10 mouse cellular contexts compared by ENCODE assay signal in genomic region chr7:49158641-49159381, GRCm38 (mm10).
DNase-seq lines count a peak whose midpoint lies in the region; ATAC-seq lines count a peak whose summit lies in the region.
"Had no signal": no experiment of that assay in that cellular context is flagged by ENCODE, and none has a peak within 500 bp of the region (broad histone marks: within the 10 kb centered on the region; RNA-seq: fewer than 3 reads in every experiment).

No protein-coding gene starts in this region.

- no peak overlapping the region for H3K4me3 ChIP-seq in midbrain, embryonic 16.5 days (ENCODE audit: low read depth, low read length)
- H3K4me3 ChIP-seq in midbrain, embryonic 15.5 days: no peak overlapping the region
- no peak overlapping the region for H3K4me3 ChIP-seq in heart, embryonic 12.5 days
- no peak overlapping the region for H3K4me3 ChIP-seq in macrophage (ENCODE audit: inconsistent target)
- H3K4me3 ChIP-seq in kidney, embryonic 16.5 days (ENCODE audit: low read length): no peak overlapping the region
- H3K4me3 ChIP-seq: midbrain, embryonic 12.5 days had no signal

- no peaks in the 10 kb centered on the region for H3K36me3 ChIP-seq in midbrain, embryonic 16.5 days (ENCODE audit: control insufficient read depth, insufficient read depth, low read length)
- H3K36me3 ChIP-seq in midbrain, embryonic 15.5 days (replicated peaks): no peaks in the 10 kb centered on the region
- H3K36me3 ChIP-seq in heart, embryonic 12.5 days: no peaks in the 10 kb centered on the region
- H3K36me3 ChIP-seq in macrophage (ENCODE audit: inconsistent target): no peaks in the 10 kb centered on the region
- H3K36me3 ChIP-seq in kidney, embryonic 16.5 days (ENCODE audit: insufficient read depth, low read length): no peaks in the 10 kb centered on the region

- peak; percentile 27; the same call in 1 of the 2 replicates for ATAC-seq in midbrain, embryonic 16.5 days
- ATAC-seq in midbrain, embryonic 15.5 days (replicated peaks): no peak; the same call in 1 of the 2 replicates
- peak; percentile 63 for ATAC-seq in heart, embryonic 12.5 days (ENCODE audit: insufficient number of reproducible peaks, low FRiP score)
- no peak for ATAC-seq in kidney, embryonic 16.5 days (ENCODE audit: low FRiP score, low TSS enrichment)

- H3K27ac ChIP-seq in midbrain, embryonic 16.5 days (ENCODE audit: low read length): no peak overlapping the region
- H3K27ac ChIP-seq in midbrain, embryonic 15.5 days: no peak overlapping the region
- H3K27ac ChIP-seq in heart, embryonic 12.5 days (ENCODE audit: poor library complexity, severe bottlenecking): peak overlapping the region; percentile 79
- H3K27ac ChIP-seq in macrophage: peak overlapping the region; percentile 97
- H3K27ac ChIP-seq in kidney, embryonic 16.5 days (ENCODE audit: low read length): no peak overlapping the region
- H3K27ac ChIP-seq: midbrain, embryonic 12.5 days had no signal

- H3K9me3 ChIP-seq in midbrain, embryonic 16.5 days (replicated peaks; ENCODE audit: control insufficient read depth, low read length, poor library complexity, severe bottlenecking): no peaks in the 10 kb centered on the region
- no peaks in the 10 kb centered on the region for H3K9me3 ChIP-seq in midbrain, embryonic 15.5 days
- peaks cover 7% of the 10 kb centered on the region for H3K9me3 ChIP-seq in heart, embryonic 12.5 days (replicated peaks)
- no peaks in the 10 kb centered on the region for H3K9me3 ChIP-seq in kidney, embryonic 16.5 days (ENCODE audit: low read length)

- H3K27me3 ChIP-seq in midbrain, embryonic 16.5 days (ENCODE audit: control insufficient read depth, insufficient read depth, low read depth, low read length): no peaks in the 10 kb centered on the region
- no peaks in the 10 kb centered on the region for H3K27me3 ChIP-seq in midbrain, embryonic 15.5 days (replicated peaks)
- H3K27me3 ChIP-seq in heart, embryonic 12.5 days (replicated peaks): no peaks in the 10 kb centered on the region
- H3K27me3 ChIP-seq in kidney, embryonic 16.5 days (ENCODE audit: insufficient read depth, low read length): no peaks in the 10 kb centered on the region
- H3K27me3 ChIP-seq: midbrain, embryonic 12.5 days had no signal

- DNase-seq in adrenal gland, postnatal 10 days: peak; percentile 60
- no peak for DNase-seq in adrenal gland, postnatal 4 days (ENCODE audit: low spot score in 2 of 2)
- DNase-seq in spleen, postnatal 4 days (ENCODE audit: low spot score in 2 of 2): no peak
- DNase-seq: kidney, postnatal 14 days had no signal

- no peaks in the 10 kb centered on the region for H3K79me2 ChIP-seq in macrophage (ENCODE audit: inconsistent target)

- peaks cover 19% of the 10 kb centered on the region for H3K4me1 ChIP-seq in midbrain, embryonic 16.5 days (ENCODE audit: control insufficient read depth, insufficient read depth, low read length)
- peaks cover 34% of the 10 kb centered on the region for H3K4me1 ChIP-seq in midbrain, embryonic 15.5 days
- peaks cover 44% of the 10 kb centered on the region for H3K4me1 ChIP-seq in heart, embryonic 12.5 days (replicated peaks)
- H3K4me1 ChIP-seq in kidney, embryonic 16.5 days (ENCODE audit: insufficient read depth, low read length): peaks cover 15% of the 10 kb centered on the region; the same call in 1 of the 2 replicates

- 79% methylated on average over 12 of the region's 12 CpGs for WGBS in midbrain, embryonic 16.5 days
- 72% methylated on average over 12 of the region's 12 CpGs for WGBS in midbrain, embryonic 15.5 days
- WGBS in heart, embryonic 12.5 days: 27% methylated on average over 12 of the region's 12 CpGs
- WGBS in macrophage (ENCODE audit: missing documents): 30% methylated on average over 12 of the region's 12 CpGs
- WGBS in kidney, embryonic 16.5 days: 62% methylated on average over 12 of the region's 12 CpGs

- no peak overlapping the region for H3K9ac ChIP-seq in midbrain, embryonic 16.5 days (ENCODE audit: low read depth, low read length)
- no peak overlapping the region for H3K9ac ChIP-seq in midbrain, embryonic 15.5 days
- no peak overlapping the region for H3K9ac ChIP-seq in heart, embryonic 12.5 days
- no peak overlapping the region for H3K9ac ChIP-seq in kidney, embryonic 16.5 days (replicated peaks; ENCODE audit: low read length)
- H3K9ac ChIP-seq: midbrain, embryonic 12.5 days had no signal

- no peak overlapping the region for H3K4me2 ChIP-seq in midbrain, embryonic 16.5 days (ENCODE audit: low read length)
- H3K4me2 ChIP-seq in midbrain, embryonic 15.5 days: no peak overlapping the region
- 0 out of 2 replicates have a peak overlapping the region, but pooled peaks have one; percentile 1 for H3K4me2 ChIP-seq in heart, embryonic 12.5 days
- no peak overlapping the region for H3K4me2 ChIP-seq in kidney, embryonic 16.5 days (replicated peaks; ENCODE audit: low read depth, low read length)
- H3K4me2 ChIP-seq: midbrain, embryonic 12.5 days had no signal

Comparison
In these comparisons a context has a peak if more than half of its experiments do, and no peak if none do; other contexts are left out.
1. ATAC-seq: peak in midbrain, embryonic 16.5 days (single experiment) and heart, embryonic 12.5 days (single experiment); none in midbrain, embryonic 15.5 days (single experiment) and kidney, embryonic 16.5 days (single experiment).
2. H3K27ac ChIP-seq: peak in heart, embryonic 12.5 days (single experiment) and macrophage (single experiment); none in midbrain, embryonic 16.5 days (single experiment), midbrain, embryonic 15.5 days (single experiment) and kidney, embryonic 16.5 days (single experiment).